Mouse (Mus musculus) C2C12 (cell line): ENCODE measurements around the gene Cercam. TPM values are rescaled to one million over a fixed set of nuclear protein-coding genes. Genes with fewer than 3 reads are reported as not detected.

Experiments
- H3K27me3 ChIP-seq: one replicate; pipeline ENCODE4 v1.6.1; 2011; ENCODE audit not compliant: control insufficient read depth, insufficient read depth, insufficient read length
- H3K36me3 ChIP-seq: one replicate; pipeline ENCODE4 v1.6.1; 2011; ENCODE audit not compliant: control insufficient read depth, insufficient read depth
- H3K4me3 ChIP-seq: one replicate; pipeline ENCODE4 v1.5.1; 2011; ENCODE audit warnings: mild to moderate bottlenecking, control low read depth; ENCODE audit not compliant: poor library complexity, insufficient read depth, severe bottlenecking
- H3K79me2 ChIP-seq: one replicate; pipeline ENCODE4 v1.6.1; 2011; ENCODE audit not compliant: control insufficient read depth, insufficient read depth
- H3K79me3 ChIP-seq: one replicate; pipeline ENCODE4 v1.6.1; 2011; ENCODE audit warnings: low read depth, control low read depth
- H3ac ChIP-seq: one replicate; pipeline ENCODE3; 2011; ENCODE audit warnings: low read depth; ENCODE audit not compliant: control insufficient read depth, insufficient read length
- CEBPB ChIP-seq: IDR thresholded peaks from one replicate; pipeline ENCODE4 v1.6.1; 2011; ENCODE audit warnings: low read depth, mild to moderate bottlenecking, control low read depth, moderate library complexity
- CTCF ChIP-seq: IDR thresholded peaks from one replicate; pipeline ENCODE4 v1.5.1; 2011; ENCODE audit not compliant: control insufficient read depth, insufficient read depth, insufficient read length
- FOSL1 ChIP-seq: IDR thresholded peaks from one replicate; pipeline ENCODE4 v1.8.0; 2011; ENCODE audit warnings: mild to moderate bottlenecking, low read length; ENCODE audit not compliant: poor library complexity, insufficient read depth, severe bottlenecking
- MAX ChIP-seq: IDR thresholded peaks from one replicate; pipeline ENCODE4 v1.6.1; 2011; ENCODE audit warnings: mild to moderate bottlenecking, control low read depth
- MYOD1 ChIP-seq: IDR thresholded peaks from one replicate; pipeline ENCODE4 v1.6.1; 2011; ENCODE audit warnings: low read depth; ENCODE audit not compliant: control insufficient read depth, insufficient read length
- MYOG ChIP-seq: IDR thresholded peaks from one replicate; pipeline ENCODE4 v1.6.1; 2011; ENCODE audit not compliant: control insufficient read depth, insufficient read length; ENCODE audit errors: extremely low read depth
- USF1 ChIP-seq: IDR thresholded peaks from one replicate; pipeline ENCODE4 v1.6.1; 2011; ENCODE audit warnings: low read depth, mild to moderate bottlenecking, control low read depth, moderate library complexity
- polyA plus RNA-seq: library from polyadenylated mRNA; unstranded; fragments of >200 nt; fragmentation: generic; extraction: Trizol; gene quantifications from one replicate; pipeline ENCODE4 v1.2.1, GENCODE M21; 2012; ENCODE audit warnings: missing spikeins

The Cercam gene
- polyA plus RNA-seq, 1 experiment, result 3.3 TPM

DNA sequence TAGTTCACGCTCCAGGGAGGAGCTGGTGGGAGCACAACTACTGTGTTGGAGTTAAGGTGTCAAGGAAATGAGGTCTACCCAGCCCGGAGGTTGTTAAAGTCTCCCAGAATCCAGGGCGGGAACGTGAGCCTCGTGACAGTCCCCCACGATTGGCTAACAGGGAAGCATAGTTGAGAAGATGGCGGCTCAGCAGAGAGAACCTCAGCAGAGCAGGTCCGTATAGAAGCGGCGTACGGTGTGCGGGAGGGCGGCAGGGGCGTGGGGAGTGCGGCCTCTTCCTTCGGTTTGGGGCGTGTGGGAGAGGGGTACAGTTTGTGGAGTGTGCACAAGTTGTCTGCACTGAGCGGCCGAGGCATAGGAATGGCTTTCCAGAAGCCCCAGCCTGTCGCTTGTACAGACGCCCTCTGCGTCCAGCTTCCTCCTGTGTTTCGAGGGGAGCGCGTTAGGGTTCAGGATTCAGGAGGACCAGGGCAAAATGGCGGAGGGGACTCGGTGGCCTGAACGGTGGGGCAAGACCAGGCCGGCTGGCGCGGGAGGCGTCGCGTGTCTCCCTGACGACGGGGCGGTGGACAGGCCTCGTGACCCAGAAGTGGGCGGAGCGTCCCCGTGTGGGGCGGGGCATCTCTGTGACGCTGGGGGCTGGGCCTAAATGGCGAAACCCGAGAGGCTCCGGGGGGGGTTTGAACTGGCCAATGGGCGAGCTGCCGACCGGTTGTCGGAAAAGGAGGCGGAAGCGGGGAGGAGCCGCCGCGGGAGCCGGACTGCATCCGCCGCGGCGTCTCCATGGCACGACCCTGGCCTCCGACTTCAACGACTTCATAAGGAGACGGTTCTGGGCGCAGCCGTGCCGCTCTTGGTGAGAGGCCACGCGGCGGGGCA, 20.3 kb downstream of the Cercam start, which contains the start of gene Odf2:
Gene Odf2, plus strand, starts transcription at position 156 of the 879 bp plus-strand sequence.
- Histone ChIP-seq H3K79me2 (peaks cover 23% of the 10 kb centered on the region), H3ac (peak within 1 kb of the TSS; percentile 97), H3K4me3 (peak within 1 kb of the TSS; percentile 93), H3K79me3 (peaks cover 6% of the 10 kb centered on the region), H3K36me3 (peaks cover 26% of the 10 kb centered on the region), H3K27me3 (no peaks in the 10 kb centered on the region)
- TF ChIP-seq CEBPB (no peak), MYOD1 (no peak), MAX (peak; percentile 49), CTCF (no peak), USF1 (peak; percentile 82), MYOG (no peak)

DNA sequence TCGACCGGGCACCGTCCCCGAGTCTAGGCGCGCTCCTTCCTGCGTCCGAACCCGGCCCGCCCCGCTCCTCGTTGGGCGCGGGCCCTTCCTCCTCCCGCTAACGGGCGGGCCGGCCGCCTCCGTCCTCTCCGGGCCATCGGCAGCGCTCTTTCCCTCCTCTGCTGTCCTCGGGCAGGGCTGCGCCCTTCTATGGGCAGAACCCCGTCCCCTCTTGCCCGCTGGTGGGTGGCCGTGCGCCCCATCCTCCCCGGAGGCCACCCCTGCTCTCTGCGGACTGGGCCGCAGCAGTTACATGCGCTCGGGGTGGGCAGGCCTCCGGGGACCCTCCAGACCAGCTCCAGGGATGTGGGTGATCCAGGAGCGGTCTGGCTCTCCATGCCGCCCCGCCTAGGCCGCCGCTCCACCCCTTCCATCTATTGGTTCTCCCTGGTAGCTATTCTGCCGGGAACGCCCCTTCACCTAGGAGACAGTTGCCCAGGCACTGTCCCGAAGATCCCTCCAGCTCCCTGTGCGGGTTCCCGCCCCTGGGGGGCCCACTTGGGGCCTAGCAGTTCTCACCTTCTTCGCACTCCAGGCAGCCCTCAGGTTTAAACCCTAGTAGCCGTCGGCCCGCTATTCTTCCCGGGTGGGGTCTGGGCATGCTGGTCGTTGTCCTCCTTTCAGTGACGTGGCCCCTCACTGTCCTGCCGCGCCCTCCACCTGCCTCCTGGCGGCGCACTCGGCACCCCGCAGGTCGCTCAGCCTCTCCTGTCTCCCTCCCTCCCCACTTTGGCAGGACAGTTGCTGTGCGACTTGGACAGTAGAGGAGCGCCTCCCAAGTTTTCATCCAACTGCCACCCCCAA, 21.2 kb downstream of the Cercam start:
- no peak for TF ChIP-seq MAX
- TF ChIP-seq CTCF, result peak; percentile 68
- H3K79me3 ChIP-seq, result peaks cover 6% of the 10 kb centered on the region
- no peaks in the 10 kb centered on the region for H3K27me3 ChIP-seq
- H3K4me3 ChIP-seq, result peak overlapping the region; percentile 93
- H3K36me3 ChIP-seq, result peaks cover 35% of the 10 kb centered on the region
- H3K79me2 ChIP-seq, result peaks cover 23% of the 10 kb centered on the region
- peak overlapping the region; percentile 97 for H3ac ChIP-seq

DNA sequence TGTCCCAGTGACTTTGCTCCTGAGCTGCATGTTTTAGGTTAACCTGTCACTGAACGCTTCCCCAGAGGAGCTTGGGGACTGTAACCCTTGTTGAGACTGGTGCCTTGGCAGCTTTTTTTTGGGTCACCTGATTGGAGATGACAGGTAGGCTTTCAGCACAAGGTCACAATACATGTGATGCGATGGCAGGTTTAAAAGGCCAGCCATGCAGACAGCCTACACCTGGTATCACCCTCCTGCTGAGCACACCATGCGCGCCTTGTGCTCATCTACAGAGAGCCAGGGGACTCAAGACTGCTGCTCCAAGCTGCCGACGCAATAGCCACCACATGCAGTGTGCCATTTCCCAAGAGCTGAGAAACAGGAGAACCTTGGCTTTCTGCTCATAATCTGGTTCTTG, 22.8 kb downstream of the Cercam start:
- TF ChIP-seq CTCF (no peak), FOSL1 (no peak), MYOD1 (no peak)
- Histone ChIP-seq H3K4me3 (no peak overlapping the region), H3K36me3 (peaks cover 49% of the 10 kb centered on the region)

DNA sequence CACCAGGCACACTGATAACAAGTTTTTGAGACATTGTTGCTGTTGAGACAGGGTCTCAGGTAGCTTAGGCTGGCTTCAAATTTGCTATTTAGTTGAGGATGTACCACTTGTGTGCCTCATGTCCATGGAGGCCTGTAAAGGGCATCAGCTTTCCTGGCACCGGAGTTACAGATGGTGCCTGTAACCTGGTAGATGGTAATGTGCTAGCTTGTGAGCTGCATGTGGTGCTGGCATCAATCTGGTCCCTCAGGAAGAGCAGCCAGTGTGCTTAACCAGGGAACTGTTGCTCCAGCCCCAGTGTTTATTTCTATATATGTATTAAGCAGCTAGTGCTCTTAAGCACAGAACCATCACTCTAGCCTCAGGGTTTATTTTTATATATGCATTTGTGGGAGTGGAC, 27.1 kb downstream of the Cercam start:
- peaks cover 89% of the 10 kb centered on the region for H3K36me3 ChIP-seq
- no peak overlapping the region for H3K4me3 ChIP-seq
- peaks cover 10% of the 10 kb centered on the region for H3K79me2 ChIP-seq
- peaks cover 6% of the 10 kb centered on the region for H3K79me3 ChIP-seq
- no peak overlapping the region for H3ac ChIP-seq
- no peaks in the 10 kb centered on the region for H3K27me3 ChIP-seq
- TF ChIP-seq FOSL1 (no peak), USF1 (no peak), CTCF (no peak), MYOD1 (no peak), MYOG (no peak), MAX (no peak)

More for the DNA sequence above, 22.8 kb downstream of the Cercam start:
- Histone ChIP-seq H3ac (no peak overlapping the region), H3K79me3 (peaks cover 6% of the 10 kb centered on the region), H3K27me3 (no peaks in the 10 kb centered on the region), H3K79me2 (peaks cover 23% of the 10 kb centered on the region)

DNA sequence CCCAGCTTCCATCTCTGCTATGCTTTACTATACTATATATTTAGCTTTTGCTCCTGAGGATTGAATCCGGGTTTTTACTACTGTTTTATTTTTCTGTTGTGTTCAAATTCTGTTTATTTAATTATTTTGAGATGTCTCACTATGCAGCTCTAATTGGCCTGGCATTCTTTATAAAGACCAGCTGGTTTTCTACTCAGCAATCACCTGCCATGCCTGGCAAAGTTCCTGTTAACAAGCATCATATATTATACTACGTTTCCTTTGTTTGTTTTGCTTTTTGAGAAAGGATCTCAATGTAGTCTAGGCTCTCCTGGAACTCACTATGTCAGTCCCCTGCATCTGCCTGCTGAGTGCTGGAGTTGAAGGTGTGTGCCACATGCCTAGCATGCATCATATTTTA, 28.4 kb downstream of the Cercam start:
- TF ChIP-seq MYOD1 (no peak), MAX (no peak), USF1 (no peak), MYOG (no peak), CEBPB (no peak), CTCF (no peak), FOSL1 (no peak)
- H3K36me3 ChIP-seq, result peaks cover 96% of the 10 kb centered on the region
- no peaks in the 10 kb centered on the region for H3K27me3 ChIP-seq
- no peak overlapping the region for H3ac ChIP-seq
- H3K79me2 ChIP-seq, result no peaks in the 10 kb centered on the region
- H3K4me3 ChIP-seq, result no peak overlapping the region
- H3K79me3 ChIP-seq, result no peaks in the 10 kb centered on the region
